Mouse (Mus musculus) stomach, postnatal 0 days (tissue): ENCODE measurements at regions not wholly inside any gene's neighbourhood (a gene's known extent, or its start where the extent isn't known, plus 50 kb on each side); places are given as distances from the start of the nearest gene placed in this dataset.
"Not testable (repeated sequence)": the region's sequence is repeated elsewhere in the genome, so short reads cannot be mapped to it uniquely, and the experiment has no call there.

Source experiments
- ATAC-seq: fragments of 200-750 bp; cut with Nextera tagmentation; 2 replicates; pipeline ENCODE4 v1.8.0; 2017; ENCODE audit not compliant: low FRiP score, low TSS enrichment
- DNase-seq: peaks from one replicate; pipeline ENCODE4 v3.0.0-alpha.2; 2016; ENCODE audit warnings: low spot score
- H3K27ac ChIP-seq: fragments of 300-500 bp; sonication (generic); replicated peaks from 2 replicates; pipeline ENCODE4 v1.5.1; 2014; ENCODE audit warnings: mild to moderate bottlenecking, control low read depth
- H3K27me3 ChIP-seq: fragments of 300-500 bp; sonication (generic); 2 replicates; pipeline ENCODE4 v1.6.1; 2014; ENCODE audit warnings: low read length; ENCODE audit not compliant: control insufficient read depth, insufficient read depth
- H3K36me3 ChIP-seq: fragments of 300-500 bp; sonication (generic); 2 replicates; pipeline ENCODE4 v1.6.1; 2014; ENCODE audit warnings: low read length, mixed read lengths; ENCODE audit not compliant: control insufficient read depth, insufficient read depth
- H3K4me1 ChIP-seq: fragments of 300-500 bp; sonication (generic); replicated peaks from 2 replicates; pipeline ENCODE4 v1.6.1; 2014; ENCODE audit warnings: antibody characterized with exemption; ENCODE audit not compliant: control insufficient read depth, insufficient read depth
- H3K4me2 ChIP-seq: fragments of 300-500 bp; sonication (generic); replicated peaks from 2 replicates; pipeline ENCODE4 v1.6.1; 2014; ENCODE audit warnings: low read depth, mild to moderate bottlenecking, control low read depth, moderate library complexity
- H3K4me3 ChIP-seq: fragments of 300-500 bp; sonication (generic); 2 replicates; pipeline ENCODE4 v1.5.1; 2014; ENCODE audit warnings: low read depth, low read length, control low read depth
- H3K9ac ChIP-seq: fragments of 300-500 bp; sonication (generic); 2 replicates; pipeline ENCODE4 v1.6.1; 2014; ENCODE audit warnings: mild to moderate bottlenecking, low read length, control low read depth, mixed read lengths
- H3K9me3 ChIP-seq: fragments of 300-500 bp; sonication (generic); 2 replicates; pipeline ENCODE4 v1.6.1; 2016; ENCODE audit warnings: low read length; ENCODE audit not compliant: control insufficient read depth
- CTCF ChIP-seq: IDR thresholded peaks from 2 replicates; pipeline ENCODE4 v1.5.1; 2016; ENCODE audit warnings: antibody characterized with exemption, low read depth, mild to moderate bottlenecking, moderate library complexity
- EP300 ChIP-seq: optimal IDR thresholded peaks from 2 replicates; pipeline ENCODE3; 2016; ENCODE audit warnings: antibody characterized with exemption
- WGBS: fragments of 180-500 bp; shearing (Covaris S2); extraction: QIAGEN DNeasy Blood & Tissue Kit; methylation state at CpG from one replicate; pipeline ENCODE4 v1.1.7; 2014; 5-methylcytosine and 5-hydroxymethylcytosine counted together

DNA sequence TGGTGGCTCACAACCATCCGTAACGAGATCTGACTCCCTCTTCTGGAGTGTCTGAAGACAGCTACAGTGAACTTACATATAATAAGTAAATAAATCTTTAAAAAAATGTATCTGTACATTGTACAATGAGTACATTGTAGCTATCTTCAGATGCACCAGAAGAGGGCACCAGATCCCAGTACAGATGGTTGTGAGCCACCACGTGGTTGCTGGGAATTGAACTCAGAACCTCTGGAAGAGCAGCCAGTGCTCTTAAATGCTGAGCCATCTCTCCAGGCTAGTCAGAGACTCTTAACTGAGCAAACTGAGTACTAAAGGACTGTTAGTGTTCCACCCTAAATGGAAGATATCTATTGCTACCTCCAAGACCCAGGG, 85.1 kb upstream of the Tbl1x start:
- H3K36me3 ChIP-seq, H3K27me3 ChIP-seq, H3K9ac ChIP-seq, H3K4me3 ChIP-seq, H3K4me2 ChIP-seq, H3K9me3 ChIP-seq, DNase-seq, ATAC-seq, H3K4me1 ChIP-seq, H3K27ac ChIP-seq: not testable (repeated sequence)
- TF ChIP-seq CTCF = peak; percentile 37
- WGBS = 67% methylated on average over 3 of the region's 3 CpGs

DNA sequence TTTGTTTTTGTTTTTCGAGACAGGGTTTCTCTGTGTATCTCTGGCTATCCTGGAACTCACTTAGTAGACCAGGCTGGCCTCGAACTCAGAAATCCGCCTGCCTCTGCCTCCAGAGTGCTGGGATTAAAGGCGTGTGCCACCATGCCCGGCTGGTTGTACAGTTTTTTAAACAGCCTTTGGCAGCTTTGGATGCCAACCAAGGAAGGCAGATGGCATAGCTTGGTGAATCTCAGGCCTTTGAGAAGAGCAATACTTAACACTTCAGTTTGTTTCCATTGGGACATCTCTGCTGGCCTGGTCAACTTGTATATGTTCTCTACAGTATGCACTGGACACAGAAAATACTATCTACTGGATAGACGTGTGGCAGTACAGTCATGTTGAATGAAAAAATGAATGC, 84.0 kb upstream of the Tbl1x start:
- not testable (repeated sequence) for H3K36me3 ChIP-seq, H3K27me3 ChIP-seq, H3K4me3 ChIP-seq, H3K4me2 ChIP-seq, DNase-seq, H3K9me3 ChIP-seq, H3K9ac ChIP-seq, H3K27ac ChIP-seq, ATAC-seq, H3K4me1 ChIP-seq
- WGBS = 85% methylated on average over 6 of the region's 6 CpGs

DNA sequence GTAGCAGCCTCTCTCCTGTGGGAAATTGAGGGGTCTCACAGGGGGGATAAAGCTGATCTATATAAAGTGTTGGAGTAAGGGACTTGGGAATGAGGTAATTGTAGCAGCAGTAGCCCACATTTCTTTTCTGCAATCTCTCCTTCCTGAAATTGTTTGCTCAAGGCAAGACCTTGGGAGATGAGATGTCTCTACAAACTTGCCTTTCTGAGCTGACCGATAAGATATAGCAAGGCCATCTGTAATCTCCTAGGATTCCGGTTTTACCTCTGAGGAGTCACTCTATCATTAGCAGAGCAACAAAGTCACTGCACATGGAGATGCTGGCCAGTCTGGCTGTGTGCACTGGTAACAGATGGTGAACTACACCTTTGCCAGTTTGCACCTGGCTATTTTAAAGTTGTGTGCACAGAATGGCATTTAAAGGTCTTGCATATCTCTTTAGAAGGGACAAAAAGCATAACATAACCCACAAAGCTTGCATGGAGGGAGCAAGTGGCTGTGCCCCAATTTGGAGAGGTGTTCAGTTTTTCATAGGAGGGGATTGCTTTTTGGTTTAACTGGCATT, 78.7 kb upstream of the Tbl1x start:
- DNase-seq = no peak
- ATAC-seq = no peak
- TF ChIP-seq EP300 = no peak
- TF ChIP-seq CTCF = no peak
- Histone ChIP-seq H3K4me1 (no peaks in the 10 kb centered on the region), H3K4me3 (no peak overlapping the region), H3K9me3 (no peaks in the 10 kb centered on the region), H3K27ac (peak overlapping the region; percentile 6; the same call in 1 of the 2 replicates), H3K27me3 (no peaks in the 10 kb centered on the region), H3K36me3 (no peaks in the 10 kb centered on the region), H3K4me2 (no peak overlapping the region), H3K9ac (no peak overlapping the region)
- WGBS = 48% methylated on average over 2 of the region's 2 CpGs

DNA sequence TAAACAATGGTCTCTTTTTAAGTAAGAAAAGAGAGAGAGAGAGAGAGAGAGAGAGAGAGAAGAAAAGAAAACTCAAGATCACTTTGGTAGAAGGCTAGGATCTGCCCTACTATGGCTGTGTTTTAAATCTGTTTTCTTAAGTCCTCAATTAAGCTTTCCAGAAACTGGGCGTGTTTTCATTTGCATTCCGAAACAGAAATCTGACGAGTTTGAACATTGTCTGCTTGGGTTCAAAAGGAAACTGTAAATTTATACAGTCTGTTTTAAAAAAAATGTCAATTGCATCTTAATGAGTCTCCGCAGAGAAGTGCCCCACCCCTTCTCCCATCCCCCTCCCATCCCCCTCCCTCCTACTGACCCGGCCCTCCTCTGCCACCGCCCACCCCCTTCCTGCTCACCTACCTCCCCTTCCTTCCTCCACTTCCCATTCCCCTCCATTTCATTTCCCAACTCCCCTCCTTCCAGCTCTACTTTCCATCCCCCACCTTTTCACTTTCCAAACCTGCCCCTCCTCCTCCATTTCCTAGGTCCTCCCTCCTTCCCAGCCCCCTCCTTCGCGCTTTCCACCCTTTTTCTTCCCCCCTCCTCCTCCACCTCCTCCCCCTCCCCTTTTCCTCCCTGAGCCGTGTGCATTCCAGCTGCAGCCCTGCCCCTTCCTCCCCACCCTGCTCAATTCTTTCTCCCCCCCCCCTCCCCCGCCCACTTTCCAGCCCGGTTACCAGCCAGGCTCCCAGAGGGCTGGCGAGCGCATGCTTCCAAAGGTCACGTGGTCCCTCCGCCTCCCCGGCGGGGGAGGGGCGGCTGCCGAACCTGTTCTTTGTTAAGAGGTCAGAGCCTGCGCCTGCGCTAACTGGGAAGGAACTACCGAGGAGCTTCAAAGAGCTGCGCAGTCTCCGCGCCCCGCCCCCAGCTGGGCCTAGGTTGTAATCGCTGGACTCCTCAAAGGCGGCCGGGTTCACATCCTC, 77.7 kb upstream of the Tbl1x start:
- no peaks in the 10 kb centered on the region for H3K27me3 ChIP-seq
- peak overlapping the region; percentile 19; the same call in 1 of the 2 replicates for H3K4me3 ChIP-seq
- no peaks in the 10 kb centered on the region for H3K36me3 ChIP-seq
- H3K4me2 ChIP-seq = peak overlapping the region; percentile 27
- no peaks in the 10 kb centered on the region for H3K9me3 ChIP-seq
- TF ChIP-seq EP300 (no peak), CTCF (peak; percentile 32)
- WGBS = 10% methylated on average over 25 of the region's 29 CpGs
- peak; percentile 95 for DNase-seq
- H3K27ac ChIP-seq = peak overlapping the region; percentile 18; the same call in 1 of the 2 replicates
- H3K4me1 ChIP-seq = no peaks in the 10 kb centered on the region
- ATAC-seq = peak; percentile 95
- H3K9ac ChIP-seq = no peak overlapping the region

DNA sequence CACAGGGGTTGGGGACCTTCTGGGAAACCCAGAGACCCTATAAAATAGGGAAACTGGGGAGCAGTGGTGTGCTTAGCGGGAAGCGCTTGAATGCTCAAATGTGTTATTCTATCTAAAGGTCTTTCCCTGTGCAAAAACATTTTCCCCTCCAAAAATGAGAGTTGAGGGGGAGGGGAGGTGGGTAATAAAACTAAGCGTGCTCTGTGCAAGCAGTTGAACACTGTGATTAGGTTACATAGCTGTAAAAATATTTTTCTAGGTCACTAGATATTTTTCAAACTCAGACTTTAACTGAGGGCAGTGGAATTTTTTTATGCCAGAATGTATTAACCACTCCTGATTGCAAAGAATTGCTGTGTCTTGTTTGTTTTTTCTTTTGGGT, 77.0 kb upstream of the Tbl1x start:
- H3K9ac ChIP-seq = no peak overlapping the region
- no peaks in the 10 kb centered on the region for H3K4me1 ChIP-seq
- H3K36me3 ChIP-seq = no peaks in the 10 kb centered on the region
- no peak overlapping the region for H3K27ac ChIP-seq
- H3K27me3 ChIP-seq = no peaks in the 10 kb centered on the region
- WGBS = 15% methylated on average over 3 of the region's 3 CpGs
- no peak for TF ChIP-seq EP300
- TF ChIP-seq CTCF = no peak
- no peak for DNase-seq
- H3K4me3 ChIP-seq = no peak overlapping the region
- no peaks in the 10 kb centered on the region for H3K9me3 ChIP-seq
- peak overlapping the region; percentile 23; the same call in 1 of the 2 replicates for H3K4me2 ChIP-seq
- ATAC-seq = peak; percentile 43; the same call in 1 of the 2 replicates

DNA sequence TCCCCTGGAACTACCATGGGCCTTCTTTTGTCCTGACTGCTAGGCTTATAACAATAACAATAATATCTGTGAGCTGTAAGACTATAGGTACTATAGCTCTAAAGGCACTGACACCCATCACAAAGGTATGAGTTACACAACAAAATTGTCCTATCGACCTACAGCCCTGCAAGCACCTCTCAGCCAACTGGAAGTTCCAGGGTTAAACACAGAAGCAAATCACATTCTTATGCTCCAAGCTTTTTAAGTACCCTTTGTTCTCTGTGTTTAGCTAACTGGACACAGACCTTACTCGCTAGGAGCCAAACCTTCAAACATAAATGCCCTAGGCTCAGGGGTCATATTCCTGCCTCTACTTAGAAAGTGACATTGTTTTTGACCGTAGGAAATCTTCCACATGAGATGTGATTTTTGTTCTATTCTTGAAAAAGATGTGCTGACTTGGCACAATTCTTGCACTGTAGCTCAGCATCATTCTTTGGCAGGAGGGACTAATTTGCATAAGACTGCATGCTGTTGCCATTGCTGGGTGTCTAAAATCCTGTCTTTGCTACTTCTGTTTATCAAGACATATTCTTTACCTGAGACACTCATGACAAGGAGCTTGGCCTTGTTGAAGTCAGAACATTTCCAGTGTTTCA, 66.8 kb upstream of the Tbl1x start:
- no peak overlapping the region for H3K4me3 ChIP-seq
- H3K4me2 ChIP-seq = no peak overlapping the region
- no peak overlapping the region for H3K27ac ChIP-seq
- no peak for ATAC-seq
- WGBS = 33% methylated on average over 3 of the region's 3 CpGs
- no peaks in the 10 kb centered on the region for H3K9me3 ChIP-seq
- no peak for TF ChIP-seq CTCF
- no peak for TF ChIP-seq EP300
- no peaks in the 10 kb centered on the region for H3K27me3 ChIP-seq
- no peaks in the 10 kb centered on the region for H3K36me3 ChIP-seq
- no peak overlapping the region for H3K9ac ChIP-seq
- DNase-seq = no peak
- H3K4me1 ChIP-seq = no peaks in the 10 kb centered on the region
